Mouse (Mus musculus): ENCODE results near the gene Slc35f2.

DNA sequence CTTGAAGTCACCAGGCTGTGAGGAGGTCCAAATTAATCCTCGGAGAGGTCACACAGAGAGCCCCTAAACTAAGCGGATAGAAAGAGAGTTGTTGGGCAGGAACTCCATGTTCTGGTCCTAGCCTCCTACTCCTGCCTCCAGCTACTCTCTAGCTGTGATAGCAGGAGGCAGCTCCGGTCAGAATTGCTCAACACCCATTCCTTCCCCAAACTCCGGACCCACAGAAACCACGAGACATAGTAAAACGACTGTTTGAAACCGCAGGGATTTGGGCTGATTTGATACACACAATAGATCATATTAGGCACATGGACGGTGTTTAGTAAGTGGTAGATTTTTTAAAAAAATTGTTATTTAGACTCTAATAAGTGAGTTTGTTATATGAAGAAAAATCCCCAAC lies 6.6 kb upstream of the Slc35f2 start:
- TF ChIP-seq GATA1 (IDR thresholded peaks at IDR 0.05; ENCODE audit: borderline replicate concordance, low read length) (no peak), FLI1 (IDR thresholded peaks at IDR 0.05; ENCODE audit: low read length) (no peak)

Measured in megakaryocyte, embryonic 14.5 days (primary cell).